Mouse (Mus musculus): ENCODE data around the gene Ugt1a2. TPM values are rescaled to one million over a fixed set of nuclear protein-coding genes. Genes with fewer than 3 reads are reported as not detected.

Gene Ugt1a2
- total and polyA plus RNA-seq, 2 experiments from 2014 or later: not detected

GRCm38 (mm10) chr1:88212341-88213045 lies 12.1 kb downstream of the Ugt1a2 start:
- Histone ChIP-seq H3K27ac (no peak overlapping the region), H3K36me3 (ENCODE audit: insufficient read depth, low read length) (no peaks in the 10 kb centered on the region), H3K27me3 (ENCODE audit: insufficient read depth, low read length) (no peaks in the 10 kb centered on the region), H3K4me1 (ENCODE audit: insufficient read depth, low read length) (no peaks in the 10 kb centered on the region), H3K4me3 (ENCODE audit: low read length) (no peak overlapping the region), H3K4me2 (ENCODE audit: low read depth, low read length) (no peak overlapping the region), H3K9me3 (ENCODE audit: low read length) (peaks cover 59% of the 10 kb centered on the region), H3K9ac (replicated peaks; ENCODE audit: low read length) (no peak overlapping the region)
- DNase-seq (ENCODE audit: low spot score) (peak; percentile 23), ATAC-seq (peak; percentile 28)
- 62% methylated on average over 8 of the region's 8 CpGs for WGBS
- no peak for TF ChIP-seq CTCF (IDR thresholded peaks at IDR 0.05; ENCODE audit: low read depth)

- ATAC-seq: no peak
- WGBS: 73% methylated on average over 1 of the region's 1 CpGs
- no peak overlapping the region for H3K27ac ChIP-seq
These were observed 12.7 kb downstream of the Ugt1a2 start for GRCm38 (mm10) chr1:88213061-88213460.

GRCm38 (mm10) chr1:88213766-88214461 lies 13.5 kb downstream of the Ugt1a2 start:
- Histone ChIP-seq H3K4me3 (ENCODE audit: low read length) (no peak overlapping the region), H3K9me3 (ENCODE audit: low read length) (peaks cover 61% of the 10 kb centered on the region), H3K4me2 (ENCODE audit: low read depth, low read length) (no peak overlapping the region), H3K27ac (no peak overlapping the region), H3K9ac (replicated peaks; ENCODE audit: low read length) (no peak overlapping the region), H3K36me3 (ENCODE audit: insufficient read depth, low read length) (no peaks in the 10 kb centered on the region), H3K4me1 (ENCODE audit: insufficient read depth, low read length) (no peaks in the 10 kb centered on the region), H3K27me3 (ENCODE audit: insufficient read depth, low read length) (no peaks in the 10 kb centered on the region)
- no peak for TF ChIP-seq CTCF (IDR thresholded peaks at IDR 0.05; ENCODE audit: low read depth)
- DNase-seq (ENCODE audit: low spot score) (peak; percentile 4), ATAC-seq (no peak)
- 79% methylated on average over 2 of the region's 2 CpGs for WGBS

More at GRCm38 (mm10) chr1:88213061-88213460, 12.7 kb downstream of the Ugt1a2 start:
- H3K4me3 ChIP-seq (ENCODE audit: low read length): no peak overlapping the region
- H3K9ac ChIP-seq (replicated peaks; ENCODE audit: low read length): no peak overlapping the region
- peaks cover 61% of the 10 kb centered on the region for H3K9me3 ChIP-seq (ENCODE audit: low read length)
- no peaks in the 10 kb centered on the region for H3K27me3 ChIP-seq (ENCODE audit: insufficient read depth, low read length)
- DNase-seq (ENCODE audit: low spot score): no peak
- no peak overlapping the region for H3K4me2 ChIP-seq (ENCODE audit: low read depth, low read length)
- H3K36me3 ChIP-seq (ENCODE audit: insufficient read depth, low read length): no peaks in the 10 kb centered on the region
- no peaks in the 10 kb centered on the region for H3K4me1 ChIP-seq (ENCODE audit: insufficient read depth, low read length)
- no peak for TF ChIP-seq CTCF (IDR thresholded peaks at IDR 0.05; ENCODE audit: low read depth)

GRCm38 (mm10) chr1:88214462-88214952 lies 14.1 kb downstream of the Ugt1a2 start:
- Histone ChIP-seq H3K4me3 (ENCODE audit: low read length) (no peak overlapping the region), H3K4me2 (ENCODE audit: low read depth, low read length) (no peak overlapping the region), H3K4me1 (ENCODE audit: insufficient read depth, low read length) (no peaks in the 10 kb centered on the region), H3K27ac (no peak overlapping the region), H3K27me3 (ENCODE audit: insufficient read depth, low read length) (no peaks in the 10 kb centered on the region), H3K9ac (replicated peaks; ENCODE audit: low read length) (no peak overlapping the region), H3K9me3 (ENCODE audit: low read length) (peaks cover 61% of the 10 kb centered on the region), H3K36me3 (ENCODE audit: insufficient read depth, low read length) (no peaks in the 10 kb centered on the region)
- TF ChIP-seq CTCF (IDR thresholded peaks at IDR 0.05; ENCODE audit: low read depth): no peak
- ATAC-seq (no peak), DNase-seq (ENCODE audit: low spot score) (no peak)
- WGBS: 77% methylated on average over 2 of the region's 2 CpGs

GRCm38 (mm10) chr1:88215466-88216380 lies 15.3 kb downstream of the Ugt1a2 start:
- Histone ChIP-seq H3K27ac (no peak overlapping the region), H3K36me3 (ENCODE audit: insufficient read depth, low read length) (no peaks in the 10 kb centered on the region), H3K4me2 (ENCODE audit: low read depth, low read length) (no peak overlapping the region), H3K4me3 (ENCODE audit: low read length) (no peak overlapping the region), H3K9ac (replicated peaks; ENCODE audit: low read length) (no peak overlapping the region), H3K4me1 (ENCODE audit: insufficient read depth, low read length) (no peaks in the 10 kb centered on the region), H3K9me3 (ENCODE audit: low read length) (peaks cover 61% of the 10 kb centered on the region), H3K27me3 (ENCODE audit: insufficient read depth, low read length) (no peaks in the 10 kb centered on the region)
- WGBS: 70% methylated on average over 10 of the region's 10 CpGs
- TF ChIP-seq CTCF (IDR thresholded peaks at IDR 0.05; ENCODE audit: low read depth): no peak
- DNase-seq (ENCODE audit: low spot score) (peak; percentile 11), ATAC-seq (no peak)

GRCm38 (mm10) chr1:88216551-88216950 lies 16.1 kb downstream of the Ugt1a2 start:
- 59% methylated on average over 2 of the region's 2 CpGs for WGBS

More at GRCm38 (mm10) chr1:88216551-88216950, 16.1 kb downstream of the Ugt1a2 start:
- no peak overlapping the region for H3K4me3 ChIP-seq (ENCODE audit: low read length)
- no peaks in the 10 kb centered on the region for H3K4me1 ChIP-seq (ENCODE audit: insufficient read depth, low read length)
- H3K9ac ChIP-seq (replicated peaks; ENCODE audit: low read length): no peak overlapping the region
- DNase-seq (ENCODE audit: low spot score) (peak; percentile 10), ATAC-seq (no peak)
- H3K27ac ChIP-seq: no peak overlapping the region
- TF ChIP-seq CTCF (IDR thresholded peaks at IDR 0.05; ENCODE audit: low read depth): no peak
- no peaks in the 10 kb centered on the region for H3K27me3 ChIP-seq (ENCODE audit: insufficient read depth, low read length)
- no peaks in the 10 kb centered on the region for H3K36me3 ChIP-seq (ENCODE audit: insufficient read depth, low read length)
- peaks cover 58% of the 10 kb centered on the region for H3K9me3 ChIP-seq (ENCODE audit: low read length)
- no peak overlapping the region for H3K4me2 ChIP-seq (ENCODE audit: low read depth, low read length)
